Comparison of ENCODE assay signal across 13 mouse cellular contexts in genomic region chr4:41026086-41026787, GRCm38 (mm10). TPM values are rescaled to one million over a fixed set of nuclear protein-coding genes. Genes with fewer than 3 reads are reported as not detected.
A peak's percentile ranks its signal among the peaks of the same experiment; 100 is the strongest.
DNase-seq lines count a peak whose midpoint lies in the region; ATAC-seq lines count a peak whose summit lies in the region.
"Had no signal": no experiment of that assay in that cellular context is flagged by ENCODE, and none has a peak within 500 bp of the region (broad histone marks: within the 10 kb centered on the region; RNA-seq: fewer than 3 reads in every experiment).

No protein-coding gene starts in this region.

- ATAC-seq in heart, embryonic 11.5 days (replicated peaks; ENCODE audit: insufficient number of reproducible peaks, low FRiP score, low TSS enrichment), result no peak
- ATAC-seq in heart, embryonic 12.5 days (ENCODE audit: insufficient number of reproducible peaks, low FRiP score), result no peak
- 0 out of 2 replicates have a peak, but pooled peaks have one; percentile 12 for ATAC-seq in intestine, embryonic 14.5 days (replicated peaks; ENCODE audit: low FRiP score, low TSS enrichment, low read depth)
- no peak for ATAC-seq in forebrain, embryonic 15.5 days (replicated peaks)
- ATAC-seq: CD4-positive, CD25-positive, alpha-beta regulatory T cell, adult 4 months had no signal

- H3K4me2 ChIP-seq in heart, embryonic 11.5 days, result no peak overlapping the region
- no peak overlapping the region for H3K4me2 ChIP-seq in heart, embryonic 12.5 days
- no peak overlapping the region for H3K4me2 ChIP-seq in intestine, embryonic 14.5 days (ENCODE audit: low read length)
- H3K4me2 ChIP-seq in forebrain, embryonic 15.5 days (replicated peaks), result no peak overlapping the region
- H3K4me2 ChIP-seq: embryonic facial prominence, embryonic 15.5 days; midbrain, embryonic 12.5 days had no signal

- 51% methylated on average over 8 of the region's 8 CpGs for WGBS in heart, embryonic 11.5 days (ENCODE audit: insufficient replicate concordance)
- WGBS in heart, embryonic 12.5 days, result 52% methylated on average over 8 of the region's 8 CpGs
- 50% methylated on average over 8 of the region's 8 CpGs for WGBS in intestine, embryonic 14.5 days
- 70% methylated on average over 8 of the region's 8 CpGs for WGBS in forebrain, embryonic 15.5 days

- H3K36me3 ChIP-seq in heart, embryonic 11.5 days (ENCODE audit: control insufficient read depth, insufficient read depth, low read length), result peaks cover 25% of the 10 kb centered on the region
- H3K36me3 ChIP-seq in heart, embryonic 12.5 days, result peaks cover 60% of the 10 kb centered on the region
- H3K36me3 ChIP-seq in intestine, embryonic 14.5 days (ENCODE audit: control insufficient read depth, insufficient read depth, low read length), result peaks cover 45% of the 10 kb centered on the region
- peaks cover 24% of the 10 kb centered on the region for H3K36me3 ChIP-seq in forebrain, embryonic 15.5 days

- 0 out of 2 replicates have a peak, but pooled peaks cover 3% of the 10 kb centered on the region for H3K4me1 ChIP-seq in heart, embryonic 11.5 days (ENCODE audit: control insufficient read depth, insufficient read depth, low read length)
- no peaks in the 10 kb centered on the region for H3K4me1 ChIP-seq in heart, embryonic 12.5 days (replicated peaks)
- no peaks in the 10 kb centered on the region for H3K4me1 ChIP-seq in intestine, embryonic 14.5 days (replicated peaks; ENCODE audit: control insufficient read depth, insufficient read depth, low read length)
- no peaks in the 10 kb centered on the region for H3K4me1 ChIP-seq in forebrain, embryonic 15.5 days
- H3K4me1 ChIP-seq: embryonic facial prominence, embryonic 15.5 days; midbrain, embryonic 12.5 days had no signal

- peak; percentile 72 for DNase-seq in ZHBTc4 (ENCODE audit: low read depth, low spot score)
- DNase-seq in intestine, embryonic 14.5 days (ENCODE audit: low spot score), result no peak
- peak; percentile 25 for DNase-seq in mesoderm, embryonic 11.5 days (ENCODE audit: low read depth, low spot score)
- no peak for DNase-seq in thymus, postnatal 10 days (ENCODE audit: low spot score in 2 of 2)
- no peak for DNase-seq in cerebellum, postnatal 25 days
- DNase-seq: cerebellum, adult 11 months; kidney, adult 9 months had no signal

- H3K27me3 ChIP-seq in heart, embryonic 11.5 days (ENCODE audit: control insufficient read depth, insufficient read depth, low read length), result no peaks in the 10 kb centered on the region
- no peaks in the 10 kb centered on the region for H3K27me3 ChIP-seq in heart, embryonic 12.5 days (replicated peaks)
- H3K27me3 ChIP-seq in intestine, embryonic 14.5 days (replicated peaks; ENCODE audit: control insufficient read depth, insufficient read depth, low read length), result no peaks in the 10 kb centered on the region
- no peaks in the 10 kb centered on the region for H3K27me3 ChIP-seq in forebrain, embryonic 15.5 days
- H3K27me3 ChIP-seq: embryonic facial prominence, embryonic 15.5 days; midbrain, embryonic 12.5 days had no signal

- no peaks in the 10 kb centered on the region for H3K9me3 ChIP-seq in heart, embryonic 11.5 days (replicated peaks; ENCODE audit: control insufficient read depth, low read length)
- H3K9me3 ChIP-seq in heart, embryonic 12.5 days (replicated peaks), result no peaks in the 10 kb centered on the region
- H3K9me3 ChIP-seq in intestine, embryonic 14.5 days (ENCODE audit: control insufficient read depth, low read length), result no peaks in the 10 kb centered on the region
- H3K9me3 ChIP-seq in forebrain, embryonic 15.5 days, result no peaks in the 10 kb centered on the region
- H3K9me3 ChIP-seq: embryonic facial prominence, embryonic 15.5 days; midbrain, embryonic 12.5 days had no signal

- no peak overlapping the region for H3K4me3 ChIP-seq in heart, embryonic 11.5 days (ENCODE audit: low read depth, low read length)
- no peak overlapping the region for H3K4me3 ChIP-seq in heart, embryonic 12.5 days
- no peak overlapping the region for H3K4me3 ChIP-seq in intestine, embryonic 14.5 days (ENCODE audit: low read depth, low read length)
- no peak overlapping the region for H3K4me3 ChIP-seq in forebrain, embryonic 15.5 days
- H3K4me3 ChIP-seq: embryonic facial prominence, embryonic 15.5 days; midbrain, embryonic 12.5 days had no signal

- H3K9ac ChIP-seq in heart, embryonic 11.5 days (ENCODE audit: low read depth, low read length), result 0 out of 2 replicates have a peak overlapping the region, but pooled peaks have one; percentile 43
- H3K9ac ChIP-seq in heart, embryonic 12.5 days, result no peak overlapping the region
- H3K9ac ChIP-seq in intestine, embryonic 14.5 days (ENCODE audit: low read length), result no peak overlapping the region
- H3K9ac ChIP-seq in forebrain, embryonic 15.5 days (replicated peaks), result no peak overlapping the region
- H3K9ac ChIP-seq: embryonic facial prominence, embryonic 15.5 days; midbrain, embryonic 12.5 days had no signal

- no peak overlapping the region for H3K27ac ChIP-seq in heart, embryonic 11.5 days (ENCODE audit: low read depth, low read length)
- no peak overlapping the region for H3K27ac ChIP-seq in heart, embryonic 12.5 days (ENCODE audit: poor library complexity, severe bottlenecking)
- H3K27ac ChIP-seq in intestine, embryonic 14.5 days (ENCODE audit: low read depth), result no peak overlapping the region
- H3K27ac ChIP-seq in forebrain, embryonic 15.5 days (replicated peaks), result no peak overlapping the region
- H3K27ac ChIP-seq: embryonic facial prominence, embryonic 15.5 days; midbrain, embryonic 12.5 days had no signal

RNA-seq across cellular contexts. Expression of gene Aqp7, which starts 21.7 kb away (rescaled TPM):
- 0.14 and 0.20 TPM in 2 replicates for polyA plus RNA-seq in heart, embryonic 11.5 days (2014; fragmentation: Nextera tagmentation; extraction: Ambion mirVana)
- 0.09 TPM in 1 of 2 replicates, not detected in the other for polyA plus RNA-seq in heart, embryonic 12.5 days (2016; fragmentation: Nextera tagmentation; extraction: Ambion mirVana)
- 0.16 TPM in 2 replicates for polyA plus RNA-seq in intestine, embryonic 14.5 days (2014; fragmentation: Nextera tagmentation; extraction: Ambion mirVana)
- polyA plus RNA-seq in forebrain, embryonic 15.5 days (2015; fragmentation: Nextera tagmentation; extraction: Ambion mirVana), result not detected in 2 replicates
- polyA plus RNA-seq: CD4-positive, CD25-positive, alpha-beta regulatory T cell, adult 4 months; midbrain, embryonic 12.5 days had no signal

RNA-seq across cellular contexts. Expression of gene Nfx1, which starts 55.5 kb away (rescaled TPM):
- polyA plus RNA-seq in heart, embryonic 11.5 days (2014; fragmentation: Nextera tagmentation; extraction: Ambion mirVana), result 67.7 and 68.3 TPM in 2 replicates
- 67.8 and 75.0 TPM in 2 replicates for polyA plus RNA-seq in heart, embryonic 12.5 days (2016; fragmentation: Nextera tagmentation; extraction: Ambion mirVana)
- polyA plus RNA-seq in intestine, embryonic 14.5 days (2014; fragmentation: Nextera tagmentation; extraction: Ambion mirVana), result 94.7 and 102 TPM in 2 replicates
- 116 and 119 TPM in 2 replicates for polyA plus RNA-seq in forebrain, embryonic 15.5 days (2015; fragmentation: Nextera tagmentation; extraction: Ambion mirVana)

Comparison
In these comparisons a context has a peak if more than half of its experiments do, and no peak if none do; other contexts are left out.
1. DNase-seq: peak in ZHBTc4 (single experiment) and mesoderm, embryonic 11.5 days (single experiment); none in intestine, embryonic 14.5 days (single experiment), thymus, postnatal 10 days (0 of 2) and cerebellum, postnatal 25 days (0 of 2).